Mouse (Mus musculus): ENCODE measurements at regions not wholly inside any gene's neighbourhood (a gene's known extent, or its start where the extent isn't known, plus 50 kb on each side); places are given as distances from the start of the nearest gene placed in this dataset.

DNA sequence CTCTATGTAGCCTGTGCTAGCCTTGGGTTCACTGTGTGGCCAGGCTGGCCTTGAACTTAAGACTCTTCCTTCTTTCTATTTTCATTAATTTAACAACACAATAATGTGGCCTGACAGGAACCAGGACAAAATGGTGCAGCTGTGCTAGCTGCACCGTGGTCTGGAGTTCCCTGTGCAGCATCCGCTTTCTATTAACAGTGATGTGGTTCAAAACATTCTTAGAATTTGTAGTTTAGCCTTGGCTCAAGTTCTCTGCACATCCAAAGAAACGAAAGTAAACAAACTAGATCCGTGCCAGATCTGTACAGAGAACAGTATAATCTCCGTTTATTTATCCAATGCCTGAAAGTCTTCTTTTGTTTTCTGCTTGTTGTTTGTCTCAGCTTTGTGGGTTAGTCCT is 88.5 kb downstream of the Irx1 start:
- DNase-seq, result no peak

- DNase-seq, result no peak
Measured at GRCm38 (mm10) chr13:71868763-71869162, 94.8 kb downstream of the Irx1 start.

DNA sequence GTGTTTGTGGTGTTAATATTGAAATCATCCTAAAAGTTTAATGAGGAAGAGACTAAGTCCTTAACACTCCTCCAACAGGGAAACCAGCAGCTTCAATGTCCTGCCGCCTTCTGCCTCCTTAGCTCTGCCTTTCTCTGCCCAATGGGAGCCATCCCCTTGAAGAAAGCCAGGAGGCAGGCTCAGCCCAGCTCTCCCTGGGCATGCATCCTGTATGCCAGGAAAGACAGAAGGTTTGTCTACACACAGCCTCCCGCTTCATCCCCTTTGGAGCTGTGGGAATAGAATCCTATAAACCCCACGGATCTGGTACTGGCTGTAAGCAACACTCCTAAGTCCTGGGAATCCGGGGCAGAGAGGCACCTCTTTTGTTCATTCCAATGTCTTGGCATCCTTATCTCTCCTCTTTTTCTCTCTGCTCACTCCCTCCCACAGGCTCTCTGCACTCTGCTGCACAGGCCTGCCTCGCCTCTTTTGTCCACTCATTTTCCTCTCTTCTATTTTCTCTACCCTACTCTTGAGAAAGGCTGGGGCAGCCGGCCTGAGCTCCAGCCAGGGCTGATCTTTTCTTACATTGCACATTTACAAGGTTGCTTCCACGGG is 110.0 kb downstream of the Irx1 start:
- DNase-seq, result no peak

DNA sequence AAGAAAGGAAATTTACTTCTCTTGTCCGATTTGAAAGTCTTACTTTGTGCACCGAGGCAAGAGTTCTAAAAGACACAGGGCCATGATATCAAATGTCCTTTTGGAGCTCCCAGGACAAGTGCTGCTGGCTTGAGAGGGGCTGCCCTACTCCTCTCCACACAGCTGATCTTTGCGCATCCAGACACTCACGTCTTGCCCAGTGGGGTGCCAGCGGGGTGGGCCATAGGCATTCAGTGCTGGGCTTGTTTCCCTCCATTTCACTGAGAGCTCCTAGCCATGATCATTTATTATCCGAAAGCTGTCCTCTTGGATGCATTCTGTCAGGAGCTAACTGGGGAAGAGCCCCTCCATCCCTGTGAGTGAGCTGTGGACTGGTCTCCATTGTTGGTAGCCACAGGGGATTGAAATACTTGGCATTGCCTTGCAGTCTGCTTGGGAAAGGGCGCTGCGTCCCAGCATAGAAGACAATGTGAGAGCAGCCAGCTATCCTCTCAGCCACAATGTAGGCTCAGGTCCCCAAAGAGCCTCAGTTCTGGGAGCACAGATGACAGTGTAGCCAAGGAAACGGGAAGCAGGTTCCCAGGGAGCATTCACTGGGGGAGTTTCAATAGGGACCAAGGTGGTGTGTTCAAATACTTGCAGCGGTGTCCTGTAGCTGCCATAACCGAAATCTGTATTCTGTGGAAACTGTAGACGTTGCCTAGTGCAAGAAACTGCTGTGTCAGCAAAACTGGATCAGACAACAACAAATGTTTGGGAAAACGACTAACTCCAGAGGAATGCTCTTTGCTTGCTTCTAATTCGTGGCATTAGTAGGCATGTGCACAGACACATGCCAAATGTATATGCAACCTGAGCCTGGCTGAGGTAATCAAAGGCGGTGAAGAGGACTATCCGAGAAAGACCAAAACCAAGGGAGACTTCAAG is 159.2 kb downstream of the Irx1 start:
- DNase-seq, result no peak

DNA sequence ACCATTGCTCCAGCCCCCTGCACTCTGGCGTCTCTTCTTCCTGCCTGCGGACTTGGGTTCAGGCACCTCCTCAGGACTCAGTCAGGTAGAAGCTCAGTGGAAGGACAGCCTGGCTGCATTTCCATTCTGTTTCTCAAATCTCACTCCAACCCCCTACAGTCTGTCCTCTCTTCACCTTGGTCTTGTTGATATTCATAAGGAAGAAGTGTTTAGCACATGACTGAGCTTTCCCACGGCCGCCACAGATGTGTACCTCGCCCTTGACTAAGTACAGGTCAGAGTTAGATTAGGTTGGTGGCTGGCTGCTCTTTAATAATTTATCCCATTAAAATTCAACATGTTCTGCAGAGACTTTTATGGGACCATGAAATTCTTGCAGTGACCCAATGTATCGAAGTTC is 165.2 kb downstream of the Irx1 start:
- DNase-seq, result no peak

DNA sequence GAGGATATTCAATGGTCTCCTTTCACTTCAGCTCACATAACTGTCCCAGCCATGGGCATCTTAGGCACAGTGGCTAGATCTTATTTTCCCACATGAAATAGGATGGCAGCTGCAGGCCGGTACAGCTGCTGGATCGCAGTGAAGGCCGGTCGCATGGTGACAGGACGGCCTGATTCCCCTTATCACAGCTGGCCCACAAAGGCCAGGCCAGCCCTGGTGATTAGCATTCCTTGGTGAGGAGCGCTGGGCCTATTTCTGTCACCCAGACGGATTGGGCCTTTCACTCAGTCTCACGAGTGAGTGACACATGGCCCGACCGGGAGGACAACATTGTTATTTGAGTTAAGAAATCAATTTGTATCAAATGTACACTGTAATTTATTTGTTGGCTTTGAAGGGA is 178.8 kb downstream of the Irx1 start:
- peak; percentile 4 for DNase-seq

- no peak for DNase-seq
Measured at GRCm38 (mm10) chr13:71747003-71747965, 216.2 kb downstream of the Irx1 start.

GRCm38 (mm10) chr13:71746534-71746933 is 217.0 kb downstream of the Irx1 start:
- DNase-seq, result no peak

- DNase-seq, result no peak
Measured at GRCm38 (mm10) chr13:71736821-71737345, 226.6 kb downstream of the Irx1 start.

DNA sequence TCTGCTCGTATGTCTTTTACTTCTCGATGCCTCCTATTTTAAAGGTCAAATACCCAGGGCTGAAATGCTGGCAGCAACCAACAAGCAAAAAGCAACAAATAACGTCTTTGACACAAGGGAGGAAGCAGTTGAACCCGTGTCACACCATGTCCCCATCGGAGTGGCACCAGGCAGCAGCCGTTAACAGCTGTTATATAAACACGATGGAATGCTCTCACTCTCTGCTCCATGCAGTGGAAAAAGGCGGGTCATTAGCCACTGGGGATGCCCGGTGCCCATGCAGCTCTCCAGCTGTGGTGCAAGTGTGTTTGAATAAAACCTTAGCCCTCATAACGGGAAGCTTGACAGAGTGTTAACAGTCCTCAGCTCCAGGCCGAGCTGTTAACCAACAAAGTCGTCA is 229.3 kb downstream of the Irx1 start:
- peak; percentile 16 for DNase-seq

- DNase-seq, result no peak
Measured at GRCm38 (mm10) chr13:71733360-71733759, 230.2 kb downstream of the Irx1 start.

- DNase-seq, result no peak
Measured at GRCm38 (mm10) chr13:71732903-71733302, 230.6 kb downstream of the Irx1 start.

DNA sequence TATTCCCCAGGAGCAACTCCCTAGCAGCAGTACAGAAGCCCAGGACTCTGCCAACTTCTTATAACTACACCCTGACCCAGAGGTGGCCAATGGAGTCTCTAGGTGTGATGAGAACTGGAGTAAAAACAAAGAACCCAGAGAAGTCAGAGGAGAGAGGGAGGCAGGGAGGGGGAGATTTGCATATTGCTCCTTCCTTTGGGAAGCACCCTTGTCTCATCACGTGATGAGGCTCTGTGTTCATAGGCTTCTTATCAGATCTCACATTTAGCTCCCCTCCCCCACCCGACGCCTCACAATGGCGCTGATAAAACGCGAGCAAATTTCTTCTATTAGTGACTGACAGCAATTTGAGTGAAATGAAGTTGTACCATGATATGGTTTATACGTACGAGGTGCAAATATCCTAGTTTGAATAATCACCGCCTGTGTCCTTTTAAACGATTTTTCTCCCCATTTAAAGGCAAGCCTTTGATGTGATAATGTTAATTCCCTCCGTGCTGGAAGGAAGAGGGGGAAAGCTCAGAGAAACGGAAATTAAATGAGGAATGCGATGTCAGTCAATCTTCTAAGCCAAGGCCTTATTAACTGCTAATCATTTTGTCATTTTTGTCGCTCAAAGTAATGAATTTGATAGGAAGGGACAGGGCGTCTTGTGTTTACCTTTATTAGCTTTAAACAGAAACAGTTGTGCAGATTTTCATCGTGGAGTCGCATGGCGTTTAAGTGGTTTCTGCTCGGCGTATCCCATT is 273.3 kb downstream of the Irx1 start:
- peak; percentile 45 for DNase-seq

DNA sequence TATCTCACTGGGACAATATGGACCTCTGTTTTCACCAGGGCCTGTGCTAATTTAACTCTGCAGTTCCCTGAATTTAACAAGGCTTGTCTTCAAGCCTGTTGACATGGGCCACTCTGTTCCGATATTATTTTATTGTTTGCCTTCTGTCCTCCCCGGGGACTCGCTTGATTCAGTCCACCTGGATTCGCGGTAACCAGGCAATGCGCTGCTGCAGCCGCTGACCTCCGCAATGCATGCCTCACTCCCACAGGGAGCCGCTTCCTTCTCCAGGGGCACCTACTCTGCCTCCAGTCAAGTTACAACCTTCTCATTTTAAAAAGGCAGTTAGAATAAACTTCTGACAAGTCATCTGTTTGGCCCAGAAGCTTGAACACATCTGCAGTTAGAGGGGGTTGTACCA is 274.3 kb downstream of the Irx1 start:
- DNase-seq, result no peak

GRCm38 (mm10) chr13:71676081-71676624 is 287.4 kb downstream of the Irx1 start:
- no peak for DNase-seq

DNA sequence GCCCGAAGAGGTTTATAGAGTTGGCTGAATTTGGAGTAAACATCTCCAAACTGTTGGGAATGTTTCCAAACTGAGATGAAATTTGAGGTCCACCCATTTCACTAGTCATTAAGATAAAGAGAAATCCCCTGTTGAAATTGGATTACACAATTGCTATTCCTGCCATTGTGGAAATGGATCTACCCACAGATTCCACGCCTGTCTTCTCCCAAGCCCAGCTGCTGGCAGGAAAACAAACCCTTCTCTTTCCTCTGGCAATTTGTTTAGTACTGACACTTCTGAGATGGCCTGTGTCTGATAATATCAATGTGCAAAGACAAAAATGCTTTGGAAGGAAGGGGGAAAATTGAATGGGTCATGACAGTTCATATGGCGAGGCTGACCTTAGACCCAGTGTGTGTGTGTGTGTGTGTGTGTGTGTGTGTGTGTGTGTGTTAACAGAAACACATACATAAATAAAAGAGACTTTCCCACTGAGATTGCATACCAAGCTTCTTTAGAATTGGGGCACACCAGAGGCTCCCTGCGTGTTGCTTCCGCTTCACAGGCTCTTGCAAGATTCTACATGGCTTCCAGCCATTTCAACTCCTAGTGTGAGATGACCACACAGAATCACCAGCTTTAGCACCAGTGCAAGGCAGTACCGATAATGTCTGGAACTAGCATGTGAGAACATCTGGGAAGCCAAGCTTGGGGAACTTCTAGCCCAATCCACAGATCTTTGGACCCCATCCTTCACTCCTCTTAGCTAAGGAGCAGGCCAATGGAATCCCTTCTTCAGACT is 293.4 kb downstream of the Irx1 start:
- no peak for DNase-seq

- DNase-seq, result no peak
Measured at GRCm38 (mm10) chr13:71668256-71668655, 295.3 kb downstream of the Irx1 start.

DNA sequence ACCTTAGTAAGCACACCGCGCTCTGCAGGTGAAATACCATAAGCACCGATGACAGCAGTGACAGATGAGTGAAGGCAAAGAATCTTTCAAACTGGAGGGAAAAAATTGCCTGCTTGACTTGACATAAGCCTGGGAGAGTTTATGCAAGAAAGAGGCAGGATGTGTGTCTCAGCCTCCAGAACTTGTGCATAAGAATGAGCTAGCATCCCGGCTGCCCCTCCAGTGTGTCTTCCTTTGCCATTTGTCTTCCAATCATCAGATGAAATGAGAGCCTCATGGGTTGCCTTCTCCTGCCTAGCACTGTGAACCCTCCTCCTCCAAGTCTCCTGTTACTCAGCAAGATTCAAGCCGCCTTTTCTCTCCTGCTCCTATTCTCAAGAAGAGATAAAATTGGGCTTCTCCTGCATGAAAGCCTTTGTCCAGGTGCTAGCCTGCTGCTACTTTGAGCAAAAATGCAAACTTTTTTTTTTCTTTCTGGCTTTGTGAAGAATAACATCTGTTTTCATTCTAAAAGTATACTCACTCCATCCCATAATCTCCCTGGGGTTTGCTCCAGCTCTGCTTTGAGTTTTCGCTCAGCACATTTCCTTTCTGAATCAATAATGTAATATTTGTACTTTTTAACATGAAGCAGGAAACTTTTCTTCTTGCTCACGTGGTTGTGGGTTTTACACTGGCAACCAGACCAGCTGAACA is 298.2 kb downstream of the Irx1 start:
- no peak for DNase-seq

- no peak for DNase-seq
Measured at GRCm38 (mm10) chr13:71657898-71658297, 305.6 kb downstream of the Irx1 start.

DNA sequence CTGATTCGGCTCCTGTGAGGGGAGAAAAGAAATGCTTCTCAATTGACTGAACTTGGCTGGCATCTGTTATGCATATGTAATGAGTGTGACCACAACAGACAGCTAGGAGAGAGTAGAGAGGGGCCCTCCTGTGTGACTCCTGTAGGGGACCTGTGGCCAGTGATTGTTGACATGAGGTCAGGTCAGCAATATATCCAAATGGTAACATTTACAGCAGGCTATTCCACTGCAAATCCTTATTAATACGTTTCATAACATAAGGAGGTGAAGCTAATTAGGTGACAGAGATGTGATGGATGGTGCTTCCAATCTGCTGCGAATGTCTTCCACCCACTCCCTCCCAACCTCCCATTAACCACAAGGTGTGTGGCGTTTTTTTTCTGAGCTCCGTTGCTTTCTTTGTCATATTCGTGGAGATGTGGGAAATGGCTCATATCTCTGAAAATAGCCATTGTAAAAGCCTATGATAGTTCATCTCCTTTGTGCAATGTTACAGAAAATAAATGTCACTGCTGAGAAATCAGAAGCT is 309.5 kb downstream of the Irx1 start:
- DNase-seq, result no peak
